Mouse (Mus musculus) myocyte (in vitro differentiated cells): ENCODE data around the gene Clec2d. TPM values are rescaled to one million over a fixed set of nuclear protein-coding genes. Genes with fewer than 3 reads are reported as not detected.

Source experiments
- H3K27me3 ChIP-seq: one replicate; pipeline ENCODE4 v1.6.1; 2011; ENCODE audit not compliant: control insufficient read depth, insufficient read depth, insufficient read length
- H3K36me3 ChIP-seq: one replicate; pipeline ENCODE4 v1.6.1; 2011; ENCODE audit not compliant: control insufficient read depth, insufficient read depth
- H3K4me2 ChIP-seq: one replicate; pipeline ENCODE4 v1.6.1; 2011; ENCODE audit warnings: low read depth, control low read depth
- H3K4me3 ChIP-seq: one replicate; pipeline ENCODE4 v1.5.1; 2011; ENCODE audit warnings: mild to moderate bottlenecking, control low read depth, moderate library complexity
- H3K79me2 ChIP-seq: one replicate; pipeline ENCODE4 v1.6.1; 2011; ENCODE audit not compliant: control insufficient read depth, insufficient read depth
- H3ac ChIP-seq: one replicate; pipeline ENCODE4 v1.6.1; 2011; ENCODE audit not compliant: control insufficient read depth, insufficient read length
- CEBPB ChIP-seq: IDR thresholded peaks from 2 replicates; pipeline ENCODE4 v1.6.1; 2011; ENCODE audit warnings: mild to moderate bottlenecking, moderate library complexity; ENCODE audit not compliant: poor library complexity, insufficient read depth, severe bottlenecking
- E2F4 ChIP-seq: IDR thresholded peaks from one replicate; pipeline ENCODE4 v1.6.1; 2011; ENCODE audit warnings: mild to moderate bottlenecking, control low read depth, moderate library complexity; ENCODE audit not compliant: insufficient read depth
- MAX ChIP-seq: IDR thresholded peaks from one replicate; pipeline ENCODE4 v1.6.1; 2011; ENCODE audit warnings: low read depth, mild to moderate bottlenecking, control low read depth
- MYOD1 ChIP-seq, 3 experiments: IDR thresholded peaks; one replicate each; pipeline ENCODE4 v1.6.1; 2011; ENCODE audit warnings: control low read depth in 2 of 3, low read depth in 2 of 3, mild to moderate bottlenecking in 2 of 3, moderate library complexity in 1 of 3; ENCODE audit not compliant: insufficient read length in 2 of 3, control insufficient read depth in 1 of 3
- MYOG ChIP-seq, 3 experiments: IDR thresholded peaks; one replicate each; pipeline ENCODE4 v1.6.1; 2011; ENCODE audit warnings: control low read depth in 2 of 3, low read depth in 2 of 3, mild to moderate bottlenecking in 2 of 3; ENCODE audit not compliant: insufficient read length in 2 of 3, control insufficient read depth in 1 of 3, insufficient read depth in 1 of 3
- POLR2A ChIP-seq: IDR thresholded peaks from one replicate; pipeline ENCODE4 v1.6.1; 2011; ENCODE audit warnings: low read depth, mild to moderate bottlenecking, control low read depth, moderate library complexity; ENCODE audit not compliant: insufficient read length
- POLR2AphosphoS2 ChIP-seq: IDR thresholded peaks from one replicate; pipeline ENCODE4 v1.6.1; 2011; ENCODE audit warnings: low read depth, control low read depth; ENCODE audit not compliant: insufficient read length
- REST ChIP-seq: IDR thresholded peaks from one replicate; pipeline ENCODE4 v1.6.1; 2011; ENCODE audit warnings: mild to moderate bottlenecking, control low read depth, moderate library complexity; ENCODE audit not compliant: insufficient read depth, insufficient read length
- SRF ChIP-seq: IDR thresholded peaks from one replicate; pipeline ENCODE4 v1.6.1; 2011; ENCODE audit warnings: low read depth; ENCODE audit not compliant: control insufficient read depth, insufficient read length
- TCF12 ChIP-seq: IDR thresholded peaks from one replicate; pipeline ENCODE4 v1.6.1; 2011; ENCODE audit warnings: mild to moderate bottlenecking, control low read depth; ENCODE audit not compliant: poor library complexity, insufficient read depth, severe bottlenecking
- TCF3 ChIP-seq: IDR thresholded peaks from one replicate; pipeline ENCODE4 v1.6.1; 2011; ENCODE audit warnings: low read depth, control low read depth; ENCODE audit not compliant: insufficient read length
- USF1 ChIP-seq: IDR thresholded peaks from one replicate; pipeline ENCODE4 v1.6.1; 2011; ENCODE audit warnings: low read depth, mild to moderate bottlenecking, control low read depth, moderate library complexity
- polyA plus RNA-seq: library from polyadenylated mRNA; unstranded; fragments of >200 nt; fragmentation: generic; extraction: Trizol; gene quantifications from one replicate; pipeline ENCODE4 v1.2.1, GENCODE M21; 2012; ENCODE audit warnings: missing spikeins

Gene Clec2d
- polyA plus RNA-seq, 1 experiment: 19.7 TPM

GRCm38 (mm10) chr6:129161136-129161535 lies 19.3 kb upstream of the Clec2d start:
- H3K36me3 ChIP-seq: no peaks in the 10 kb centered on the region

DNA sequence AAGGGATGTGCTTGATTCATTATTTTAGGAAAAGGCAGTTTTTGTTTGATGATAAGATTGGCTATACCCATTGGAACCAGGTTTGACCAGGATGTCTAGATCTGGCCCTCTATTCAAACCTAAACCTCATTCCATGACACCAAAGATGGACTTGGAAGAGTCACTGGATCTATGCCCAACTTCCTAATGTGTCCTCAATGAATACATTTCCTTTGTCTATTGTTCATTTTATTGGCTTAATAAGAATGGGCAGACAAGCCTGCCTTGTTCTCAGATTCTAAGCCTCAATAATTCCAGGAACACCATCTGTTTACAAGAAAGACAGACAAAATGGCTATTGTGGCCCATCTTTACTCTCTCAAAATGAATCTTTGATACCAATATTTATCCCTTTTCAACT lies 18.5 kb upstream of the Clec2d start:
- no peaks in the 10 kb centered on the region for H3K79me2 ChIP-seq
- no peak overlapping the region for H3ac ChIP-seq
- TF ChIP-seq CEBPB: no peak
- no peak for TF ChIP-seq MAX
- H3K4me2 ChIP-seq: no peak overlapping the region
- H3K36me3 ChIP-seq: no peaks in the 10 kb centered on the region
- H3K27me3 ChIP-seq: no peaks in the 10 kb centered on the region
- H3K4me3 ChIP-seq: no peak overlapping the region

More at GRCm38 (mm10) chr6:129161136-129161535, 19.3 kb upstream of the Clec2d start:
- TF ChIP-seq REST (no peak), USF1 (no peak), MAX (no peak), CEBPB (no peak), SRF (no peak)
- Histone ChIP-seq H3K4me2 (no peak overlapping the region), H3ac (no peak overlapping the region), H3K27me3 (no peaks in the 10 kb centered on the region), H3K79me2 (no peaks in the 10 kb centered on the region), H3K4me3 (no peak overlapping the region)

GRCm38 (mm10) chr6:129162587-129163159 lies 17.7 kb upstream of the Clec2d start:
- TF ChIP-seq POLR2AphosphoS2 (no peak), POLR2A (no peak), REST (no peak), MYOG (IDR thresholded peaks at IDR 0.05; ENCODE audit: control insufficient read depth in 1 of 3, insufficient read depth in 1 of 3, insufficient read length in 2 of 3, low read depth in 2 of 3) (no peak), TCF12 (no peak), CEBPB (no peak), TCF3 (no peak), MYOD1 (IDR thresholded peaks at IDR 0.05; ENCODE audit: control insufficient read depth in 1 of 3, insufficient read length in 2 of 3, low read depth in 2 of 3) (no peak)
- H3ac ChIP-seq: no peak overlapping the region
- H3K4me2 ChIP-seq: no peak overlapping the region
- no peaks in the 10 kb centered on the region for H3K27me3 ChIP-seq
- no peaks in the 10 kb centered on the region for H3K36me3 ChIP-seq
- no peaks in the 10 kb centered on the region for H3K79me2 ChIP-seq
- no peak overlapping the region for H3K4me3 ChIP-seq

DNA sequence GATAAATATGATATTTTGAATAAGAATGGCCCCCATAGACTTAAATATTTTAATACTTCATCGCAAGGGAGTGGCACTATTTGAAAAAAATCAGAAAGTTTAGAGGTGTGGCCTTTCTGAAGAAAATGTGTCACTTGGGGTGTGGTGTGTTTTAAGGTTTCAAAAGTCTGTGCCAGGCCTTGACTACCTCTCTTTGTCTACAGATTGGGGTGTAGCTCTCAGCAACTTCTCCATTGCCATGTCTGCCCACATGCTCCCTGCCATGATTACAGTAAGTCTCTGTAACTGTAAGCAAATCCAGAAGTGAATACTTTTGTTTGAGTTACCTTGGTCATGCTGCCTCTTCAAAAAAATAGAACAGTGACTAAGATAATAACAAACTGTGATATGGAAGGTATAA lies 16.8 kb upstream of the Clec2d start:
- TF ChIP-seq MYOD1 (IDR thresholded peaks at IDR 0.05; ENCODE audit: control insufficient read depth in 1 of 3, insufficient read length in 2 of 3, low read depth in 2 of 3) (no peak), USF1 (no peak), TCF12 (no peak), CEBPB (no peak), TCF3 (no peak), REST (no peak), MAX (no peak), POLR2A (no peak), SRF (no peak), POLR2AphosphoS2 (no peak), MYOG (IDR thresholded peaks at IDR 0.05; ENCODE audit: control insufficient read depth in 1 of 3, insufficient read depth in 1 of 3, insufficient read length in 2 of 3, low read depth in 2 of 3) (no peak), E2F4 (no peak)
- no peak overlapping the region for H3K4me2 ChIP-seq
- H3K27me3 ChIP-seq: no peaks in the 10 kb centered on the region
- H3K4me3 ChIP-seq: no peak overlapping the region
- H3K36me3 ChIP-seq: no peaks in the 10 kb centered on the region
- no peaks in the 10 kb centered on the region for H3K79me2 ChIP-seq
- H3ac ChIP-seq: no peak overlapping the region

GRCm38 (mm10) chr6:129170925-129171324 lies 9.5 kb upstream of the Clec2d start:
- H3ac ChIP-seq: no peak overlapping the region
- no peaks in the 10 kb centered on the region for H3K27me3 ChIP-seq
- H3K4me2 ChIP-seq: no peak overlapping the region
- no peaks in the 10 kb centered on the region for H3K36me3 ChIP-seq
- TF ChIP-seq MAX: no peak
- no peak for TF ChIP-seq MYOG (IDR thresholded peaks at IDR 0.05; ENCODE audit: control insufficient read depth in 1 of 3, insufficient read depth in 1 of 3, insufficient read length in 2 of 3, low read depth in 2 of 3)
- TF ChIP-seq POLR2AphosphoS2: no peak
- no peak for TF ChIP-seq TCF12
- TF ChIP-seq POLR2A: no peak
- no peak for TF ChIP-seq TCF3
- TF ChIP-seq REST: no peak
- TF ChIP-seq MYOD1 (IDR thresholded peaks at IDR 0.05; ENCODE audit: control insufficient read depth in 1 of 3, insufficient read length in 2 of 3, low read depth in 2 of 3): no peak
- TF ChIP-seq E2F4: no peak
- TF ChIP-seq SRF: no peak
- no peak for TF ChIP-seq CEBPB
- no peak for TF ChIP-seq USF1
- H3K4me3 ChIP-seq: no peak overlapping the region
- H3K79me2 ChIP-seq: no peaks in the 10 kb centered on the region
